Mouse (Mus musculus): ENCODE measurements around the gene Zbtb3.
"Not testable (repeated sequence)": the region's sequence is repeated elsewhere in the genome, so short reads cannot be mapped to it uniquely, and the experiment has no call there.

The Zbtb3 gene

DNA sequence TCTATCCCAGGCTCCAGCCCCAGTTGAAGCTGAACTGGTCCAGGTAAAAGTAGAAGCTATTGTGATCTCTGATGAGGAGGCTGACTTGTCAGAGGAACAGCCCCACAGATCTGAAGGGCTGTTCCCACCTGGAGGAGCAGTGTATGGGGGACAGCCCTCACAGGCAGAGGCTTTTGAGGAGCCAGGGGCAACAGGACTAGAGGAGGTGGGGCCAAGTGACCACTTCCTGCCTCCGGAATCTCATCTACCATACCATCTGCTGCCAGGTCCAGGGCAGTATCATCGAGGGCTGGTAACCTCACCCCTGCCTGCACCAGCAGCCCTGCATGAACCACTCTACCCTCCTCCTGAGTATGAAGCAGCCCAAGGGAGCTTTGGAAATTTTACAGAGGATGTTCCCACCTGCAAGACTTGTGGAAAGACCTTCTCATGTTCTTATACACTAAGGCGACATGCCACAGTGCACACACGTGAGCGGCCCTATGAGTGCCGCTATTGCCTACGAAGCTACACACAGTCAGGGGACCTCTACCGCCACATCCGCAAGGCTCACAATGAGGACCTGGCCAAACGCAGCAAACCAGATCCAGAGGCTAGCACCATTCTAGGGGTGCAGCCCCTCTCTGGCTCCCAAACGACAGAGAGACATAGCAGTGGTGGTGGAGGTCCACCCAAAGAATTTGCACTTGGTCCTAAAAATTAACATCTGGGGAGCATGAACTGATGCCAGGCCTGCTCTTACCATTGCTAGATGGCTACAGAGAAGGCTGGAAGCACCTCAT lies 1.7 kb downstream of the Zbtb3 start:
- DNase-seq (ENCODE audit: low spot score), result no peak

DNA sequence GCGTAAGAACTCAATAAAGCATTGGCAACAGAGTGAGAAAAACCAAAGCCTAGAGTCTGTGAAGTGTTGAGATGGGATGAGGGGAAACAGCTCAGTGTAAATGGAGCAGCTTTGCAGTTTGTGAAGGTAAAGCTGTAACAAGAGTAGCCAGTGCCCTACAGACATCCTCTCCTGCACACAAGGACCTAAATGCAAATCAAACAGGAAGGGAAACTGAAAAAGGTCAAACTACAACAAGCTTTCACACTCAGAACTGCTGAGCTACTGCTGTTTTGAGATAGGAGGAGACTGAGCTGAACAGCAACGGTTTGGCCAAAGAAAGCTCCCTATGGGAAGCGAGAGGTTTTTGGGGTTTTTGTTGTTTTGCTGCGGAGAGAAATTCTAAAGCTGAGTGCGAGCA lies 4.5 kb downstream of the Zbtb3 start:
- no peak for DNase-seq (ENCODE audit: low spot score)

DNA sequence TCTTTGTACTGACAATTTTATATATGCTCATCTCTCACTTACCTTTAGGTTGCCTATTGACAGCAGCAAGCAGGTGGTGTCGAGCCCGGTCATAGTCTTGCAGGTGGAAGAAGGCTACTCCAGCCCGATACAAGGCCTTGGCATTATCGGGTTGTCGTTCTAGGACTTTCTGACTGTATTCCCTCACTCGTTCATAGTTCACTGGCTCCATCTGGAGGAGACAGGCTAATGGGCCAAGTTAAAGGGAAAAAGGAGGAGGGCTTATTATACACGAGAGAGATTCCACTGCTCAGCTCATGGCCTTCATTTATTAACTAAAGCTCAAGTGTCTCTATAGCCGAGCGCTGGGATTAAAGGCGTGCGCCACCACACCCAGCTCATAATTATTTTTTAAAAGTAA lies 13.5 kb downstream of the Zbtb3 start:
- DNase-seq (ENCODE audit: low spot score), result peak; percentile 55

DNA sequence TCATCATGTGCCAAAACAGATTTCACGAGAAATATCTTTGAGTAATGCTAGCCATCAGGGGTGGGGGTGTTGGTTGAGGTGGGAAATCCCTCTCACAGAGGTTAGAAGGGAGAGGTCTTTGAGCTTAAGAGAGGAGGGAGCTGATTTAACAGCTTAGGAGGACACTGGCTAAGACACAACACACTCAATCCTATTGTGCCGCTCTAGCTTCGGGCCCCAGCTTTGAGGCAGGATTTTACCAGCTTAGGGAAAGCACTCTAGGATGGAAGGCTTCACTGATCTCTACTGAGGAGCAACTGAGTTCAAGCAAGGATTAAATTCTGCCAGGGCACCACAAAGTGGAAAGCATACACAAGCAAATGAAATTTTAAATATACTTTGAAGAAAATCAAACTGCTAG lies 14.6 kb downstream of the Zbtb3 start:
- no peak for DNase-seq (ENCODE audit: low spot score)

DNA sequence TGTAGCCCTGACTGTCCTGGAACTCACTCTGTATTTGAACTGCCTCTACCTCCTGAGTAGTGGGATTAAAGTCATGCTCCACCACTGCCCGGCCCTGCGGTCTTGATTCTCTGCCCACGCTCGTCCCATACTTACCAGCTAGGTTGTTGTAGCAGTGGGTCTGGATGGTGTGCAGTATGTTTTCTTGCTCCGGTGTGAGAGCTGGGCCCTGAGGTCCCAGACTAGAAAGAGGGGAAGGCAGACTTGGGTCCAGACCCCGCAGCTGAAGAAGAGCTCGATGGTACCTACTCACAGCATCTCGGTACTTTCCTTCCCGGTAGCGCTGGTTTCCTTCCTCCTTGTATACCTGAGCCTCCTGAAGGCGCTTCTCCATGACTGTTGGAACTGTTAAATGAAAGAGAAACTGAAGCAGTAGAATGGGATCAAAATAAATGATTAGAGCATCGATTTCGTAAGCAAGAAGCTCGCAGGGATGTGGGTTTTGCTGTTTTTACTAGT lies 16.0 kb downstream of the Zbtb3 start:
- DNase-seq (ENCODE audit: low spot score), result no peak

DNA sequence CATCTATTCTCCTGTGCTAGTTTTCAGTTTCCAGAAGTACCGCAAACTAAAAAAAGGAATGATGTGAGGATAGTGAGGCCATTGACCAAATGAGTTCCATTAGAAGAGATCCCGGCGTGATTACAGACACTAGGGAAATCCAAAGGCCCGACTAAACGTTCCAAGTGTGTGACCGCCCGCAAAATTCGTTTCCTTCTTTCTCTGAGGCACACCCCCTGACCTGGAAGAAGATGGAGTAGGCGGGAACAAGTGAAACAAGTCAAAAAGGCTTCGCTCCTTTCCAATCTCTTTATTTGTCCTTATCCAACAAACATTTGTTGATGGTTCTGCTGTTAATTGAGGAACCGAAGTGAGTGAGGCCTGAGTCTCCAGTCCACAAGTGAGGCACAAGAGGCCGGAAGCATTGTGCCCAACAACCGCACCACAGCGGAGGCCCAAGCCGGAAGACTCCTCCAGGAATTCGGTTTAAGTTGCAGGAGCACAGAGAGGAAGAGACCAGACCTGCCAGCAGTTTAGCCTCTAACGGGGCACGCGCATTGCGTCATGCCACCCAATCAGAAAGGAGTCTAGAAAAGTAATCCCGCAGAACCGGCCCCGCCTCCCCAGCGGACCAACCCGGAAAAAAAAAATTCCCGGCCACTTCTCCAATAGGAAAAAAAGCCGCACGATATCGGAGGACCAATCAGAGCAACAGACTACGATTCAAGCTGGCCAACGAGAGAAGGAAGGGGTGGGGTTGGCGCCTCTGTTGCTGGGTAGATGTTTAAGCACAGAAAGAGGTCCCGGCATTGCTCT lies 16.6 kb downstream of the Zbtb3 start, which contains the start of gene Ttc9c:
Gene Ttc9c (minus strand): TSS at position 533 of the 795 bp plus-strand sequence.
- peak; percentile 100 for DNase-seq (ENCODE audit: low spot score)

DNA sequence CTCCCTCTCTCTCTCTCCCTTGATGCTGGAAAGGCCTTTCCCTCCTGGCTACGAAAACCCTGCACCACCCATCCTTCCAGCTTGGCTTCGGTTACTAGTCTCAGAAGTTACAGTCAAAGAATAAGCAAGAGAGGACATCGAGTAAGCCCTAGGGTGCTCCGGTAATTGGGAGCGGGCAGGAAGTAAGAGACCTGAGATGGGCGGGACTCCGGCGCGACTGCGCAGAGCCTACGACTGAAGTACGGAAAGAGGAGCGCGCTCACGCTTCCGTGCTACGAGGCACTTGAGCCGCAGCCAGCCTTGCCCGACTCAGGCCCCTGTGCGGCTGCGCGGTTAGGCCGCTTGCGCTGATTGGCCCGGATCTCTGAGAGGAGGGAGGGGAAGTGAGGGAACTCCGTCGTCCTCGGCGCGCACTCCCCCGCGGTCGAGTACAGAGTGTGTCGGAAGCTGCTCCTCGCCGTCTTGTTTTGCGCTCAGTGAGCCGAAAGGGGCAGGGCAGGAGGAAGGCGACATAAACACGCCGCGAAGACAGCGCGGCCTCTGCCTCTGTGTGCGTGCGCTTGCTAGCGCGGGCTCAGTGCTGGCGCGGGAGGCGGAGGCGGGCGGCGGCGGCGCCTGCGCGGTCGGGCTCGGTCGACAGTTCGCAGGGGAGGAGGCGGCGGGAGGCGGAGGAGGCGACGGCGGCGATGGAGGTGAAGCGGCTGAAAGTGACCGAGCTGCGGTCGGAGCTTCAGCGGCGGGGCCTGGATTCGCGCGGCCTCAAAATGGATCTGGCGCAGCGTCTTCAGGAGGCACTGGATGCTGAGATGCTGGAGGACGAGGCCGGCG lies 17.5 kb downstream of the Zbtb3 start, which contains the start of gene Hnrnpul2:
Gene Hnrnpul2 (plus strand): TSS at position 415 of the 828 bp plus-strand sequence.
- DNase-seq (ENCODE audit: low spot score), result peak; percentile 100

DNA sequence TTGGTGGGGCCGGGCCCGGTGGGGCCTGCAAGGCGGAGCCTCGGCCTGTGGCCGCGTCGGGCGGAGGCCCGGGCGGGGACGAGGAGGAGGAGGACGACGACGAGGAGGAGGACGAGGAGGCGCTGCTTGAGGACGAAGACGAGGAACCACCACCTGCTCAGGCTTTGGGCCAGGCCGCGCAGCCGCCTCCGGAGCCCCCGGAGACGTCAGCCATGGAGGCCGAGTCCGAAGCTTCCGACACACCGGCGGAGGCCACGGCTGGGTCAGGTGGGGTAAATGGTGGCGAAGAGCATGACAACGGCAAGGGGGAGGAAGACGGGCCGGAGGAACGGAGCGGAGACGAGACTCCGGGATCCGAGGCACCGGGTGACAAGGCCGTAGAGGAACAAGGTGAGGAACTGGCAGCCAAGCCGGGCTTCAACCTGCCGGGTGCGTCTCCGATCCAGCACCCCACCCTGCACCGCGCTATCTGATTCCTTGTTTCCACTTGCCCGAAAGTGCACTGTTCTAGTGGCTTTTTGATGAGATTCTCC lies 18.1 kb downstream of the Zbtb3 start:
- DNase-seq (ENCODE audit: low spot score), result no peak

DNA sequence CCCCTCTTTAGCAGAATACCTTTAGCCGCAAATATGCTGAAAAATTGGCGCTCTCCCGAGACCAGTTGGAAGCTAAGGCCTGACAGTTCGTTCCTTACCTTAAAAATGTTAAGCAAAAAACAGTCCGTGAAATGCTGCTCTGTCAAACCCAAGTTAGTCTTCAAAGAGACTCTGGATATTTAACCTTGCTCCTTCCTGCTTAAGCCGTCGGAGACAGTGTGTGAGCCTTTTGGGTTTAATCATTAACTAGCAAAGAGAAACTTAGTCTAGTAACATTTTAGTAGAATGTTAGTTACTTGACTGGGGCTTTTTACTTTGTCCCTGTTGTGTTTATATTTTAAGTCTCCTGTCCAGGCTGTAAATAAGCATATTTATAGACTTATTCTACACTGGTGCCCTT lies 18.8 kb downstream of the Zbtb3 start:
- DNase-seq (ENCODE audit: low spot score), result no peak

DNA sequence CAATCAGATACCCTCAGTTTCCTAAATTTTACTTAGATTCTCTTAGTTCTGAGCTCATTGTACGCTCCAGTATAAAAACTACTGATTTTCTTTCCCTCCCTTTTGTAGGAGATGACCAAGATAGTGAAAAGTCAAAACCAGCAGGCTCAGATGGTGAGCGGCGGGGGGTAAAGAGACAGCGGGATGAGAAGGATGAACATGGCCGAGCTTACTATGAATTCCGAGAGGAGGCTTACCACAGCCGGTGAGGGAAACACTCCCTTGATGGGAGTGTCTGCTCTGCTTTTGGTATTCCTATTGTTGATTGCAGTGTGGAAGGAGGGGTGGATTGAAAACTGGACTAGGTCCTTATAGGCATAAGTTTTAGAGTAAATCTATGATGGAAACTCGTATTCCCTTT lies 20.3 kb downstream of the Zbtb3 start:
- no peak for DNase-seq (ENCODE audit: low spot score)

DNA sequence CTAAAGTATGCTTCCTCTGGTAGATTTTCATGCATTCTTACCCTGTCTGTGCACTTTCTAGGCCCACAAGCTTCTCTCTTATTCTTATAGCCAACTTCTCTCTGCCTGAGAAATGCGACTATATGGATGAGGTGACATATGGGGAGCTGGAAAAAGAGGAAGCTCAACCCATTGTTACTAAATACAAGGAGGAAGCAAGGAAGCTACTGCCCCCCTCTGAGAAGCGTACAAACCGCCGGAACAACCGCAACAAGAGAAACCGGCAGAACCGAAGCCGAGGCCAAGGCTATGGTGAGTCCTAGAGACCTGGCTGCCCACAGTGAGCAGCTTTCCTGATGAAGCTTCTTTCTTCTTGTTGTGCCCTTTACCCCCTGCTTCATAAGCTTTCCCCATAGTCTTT lies 27.3 kb downstream of the Zbtb3 start, which contains the start of gene AC129217.1:
Gene AC129217.1 (plus strand): TSS at position 114 of the 400 bp plus-strand sequence.
- DNase-seq (ENCODE audit: low spot score), result no peak

DNA sequence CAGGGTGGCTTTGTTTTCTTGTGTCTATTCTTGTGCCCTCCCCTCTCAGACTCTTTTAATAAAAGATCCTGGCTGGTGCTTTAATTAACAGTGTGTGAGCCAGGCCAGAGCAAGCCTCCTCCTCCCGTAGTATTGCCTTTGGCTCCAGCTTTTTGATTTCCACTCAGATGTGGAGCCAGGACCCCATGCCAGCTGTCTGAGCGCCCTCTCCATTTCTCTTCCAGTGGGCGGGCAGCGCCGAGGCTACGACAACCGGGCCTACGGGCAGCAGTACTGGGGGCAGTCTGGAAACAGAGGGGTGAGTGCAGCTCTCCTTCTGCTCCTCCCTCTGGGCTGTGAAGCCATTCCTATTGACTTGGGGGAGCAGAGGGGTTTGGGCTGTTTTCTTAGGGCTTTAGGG lies 28.3 kb downstream of the Zbtb3 start:
- DNase-seq (ENCODE audit: low spot score), result no peak

DNA sequence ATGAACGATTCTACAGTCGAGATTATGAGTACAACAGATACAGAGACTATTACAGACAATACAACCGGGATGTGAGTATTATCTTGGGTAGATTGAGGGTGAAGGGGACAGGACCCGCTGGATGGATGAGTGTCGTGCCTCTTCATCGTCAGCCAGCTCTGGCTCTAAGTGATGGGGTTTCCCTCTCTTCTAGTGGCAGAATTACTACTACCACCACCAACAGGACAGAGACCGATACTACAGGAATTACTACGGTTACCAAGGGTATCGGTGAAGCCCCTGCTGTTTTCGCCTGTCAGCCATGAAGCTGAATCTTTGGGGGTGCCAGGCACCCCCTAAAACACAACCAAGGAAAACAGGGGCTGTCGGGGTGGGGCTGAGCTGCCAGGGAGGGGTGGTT lies 28.9 kb downstream of the Zbtb3 start:
- DNase-seq (ENCODE audit: low spot score), result no peak

DNA sequence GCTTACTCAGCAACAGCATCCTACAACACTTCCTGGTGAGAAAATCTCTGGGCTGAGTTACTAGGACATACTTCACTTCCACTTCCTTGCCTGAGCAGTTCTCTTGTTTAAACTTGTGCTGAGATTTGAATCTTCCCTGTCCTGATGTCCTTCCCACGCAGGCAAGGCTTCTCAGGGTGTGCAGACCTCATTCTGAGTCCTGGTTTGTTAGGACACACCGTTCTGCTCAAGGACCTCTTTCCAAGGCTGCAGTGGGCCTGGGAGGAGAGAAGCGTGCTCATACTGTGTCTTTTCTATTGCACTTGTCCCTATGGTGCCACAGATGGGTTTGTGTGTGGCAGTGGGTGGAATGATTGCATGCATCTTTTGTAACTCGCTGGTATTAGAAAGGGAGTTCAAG lies 30.6 kb downstream of the Zbtb3 start:
- no peak for DNase-seq (ENCODE audit: low spot score)

DNA sequence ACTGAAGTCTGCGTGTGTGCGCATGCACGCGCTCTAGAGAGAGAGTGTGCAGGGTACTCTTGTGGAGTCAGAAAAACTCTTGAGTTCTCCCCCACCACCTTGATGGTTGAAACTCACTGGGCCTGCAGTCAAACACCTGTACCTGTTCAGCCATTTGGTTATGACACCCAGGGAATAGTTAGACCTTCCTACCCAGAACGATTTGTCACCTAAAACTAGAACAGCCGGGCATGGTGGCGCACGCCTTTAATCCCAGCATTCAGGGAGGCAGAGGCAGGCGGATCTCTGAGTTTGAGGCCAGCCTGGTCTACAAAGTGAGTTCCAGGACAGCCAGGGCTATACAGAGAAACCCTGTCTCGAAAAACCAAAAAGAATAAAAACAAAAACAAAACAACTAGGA lies 34.0 kb downstream of the Zbtb3 start:
- DNase-seq (ENCODE audit: low spot score), result not testable (repeated sequence)

DNA sequence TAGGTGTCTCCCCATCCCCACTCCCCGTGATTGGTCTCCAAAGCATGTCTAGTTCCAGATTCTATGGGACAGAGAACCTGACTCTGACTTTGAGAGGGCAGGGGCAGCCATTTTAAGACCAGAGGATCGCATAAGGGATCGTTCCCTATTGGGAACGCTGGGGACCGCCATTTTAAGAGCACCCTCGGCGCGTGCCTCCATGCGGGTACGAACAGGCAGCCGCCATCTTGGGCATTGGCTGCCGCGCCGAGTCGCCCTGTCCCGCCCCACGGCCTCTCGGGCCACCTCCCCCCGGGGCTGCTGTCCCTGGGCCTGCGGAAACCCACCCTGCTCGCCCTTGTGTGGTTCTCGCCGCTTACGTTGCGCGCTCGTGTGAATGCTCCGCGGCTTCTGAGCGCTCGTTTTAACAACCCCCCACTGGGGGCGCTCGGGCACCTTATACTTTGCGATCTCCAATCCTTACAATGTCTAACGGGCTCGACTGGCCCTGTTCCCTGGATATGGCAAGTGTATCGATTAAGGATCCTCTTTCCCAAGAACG lies 35.0 kb downstream of the Zbtb3 start, which contains the start of gene Bscl2:
Gene Bscl2 (plus strand): TSS at position 217 of the 541 bp plus-strand sequence.
- DNase-seq (ENCODE audit: low spot score), result no peak

DNA sequence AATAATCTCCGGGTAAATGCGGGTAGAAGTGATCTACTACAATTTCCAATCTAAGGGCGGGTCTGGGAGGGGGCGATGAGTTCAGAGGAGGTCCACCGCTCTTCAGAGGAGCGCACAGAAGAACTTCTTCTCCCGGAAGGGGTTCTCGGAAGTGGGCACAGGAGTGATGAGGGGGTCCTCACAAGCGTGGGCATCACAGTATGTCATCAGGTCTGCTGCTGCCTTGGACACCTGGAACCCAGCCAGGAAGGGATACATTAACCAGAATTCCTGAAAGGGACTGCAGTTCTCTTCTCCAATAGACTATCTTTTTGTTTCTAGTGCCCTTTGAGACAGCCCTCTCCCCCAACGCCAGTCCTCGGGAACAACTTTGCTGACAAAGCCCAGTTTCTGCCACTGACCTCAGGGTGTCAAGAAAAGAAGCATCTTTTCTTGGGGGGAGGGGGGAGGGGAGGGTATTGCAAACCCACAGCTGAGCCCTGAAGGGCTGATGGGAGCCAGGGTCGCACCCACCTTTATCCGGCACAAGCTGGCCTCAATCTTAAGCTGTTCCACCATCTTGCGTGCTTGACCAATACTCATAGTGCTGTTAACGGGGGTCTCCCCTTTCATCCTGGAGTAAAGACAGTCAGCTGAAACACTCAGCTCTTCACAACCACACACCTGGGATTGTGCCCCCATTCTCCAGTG lies 35.8 kb downstream of the Zbtb3 start:
- DNase-seq (ENCODE audit: low spot score), result no peak

DNA sequence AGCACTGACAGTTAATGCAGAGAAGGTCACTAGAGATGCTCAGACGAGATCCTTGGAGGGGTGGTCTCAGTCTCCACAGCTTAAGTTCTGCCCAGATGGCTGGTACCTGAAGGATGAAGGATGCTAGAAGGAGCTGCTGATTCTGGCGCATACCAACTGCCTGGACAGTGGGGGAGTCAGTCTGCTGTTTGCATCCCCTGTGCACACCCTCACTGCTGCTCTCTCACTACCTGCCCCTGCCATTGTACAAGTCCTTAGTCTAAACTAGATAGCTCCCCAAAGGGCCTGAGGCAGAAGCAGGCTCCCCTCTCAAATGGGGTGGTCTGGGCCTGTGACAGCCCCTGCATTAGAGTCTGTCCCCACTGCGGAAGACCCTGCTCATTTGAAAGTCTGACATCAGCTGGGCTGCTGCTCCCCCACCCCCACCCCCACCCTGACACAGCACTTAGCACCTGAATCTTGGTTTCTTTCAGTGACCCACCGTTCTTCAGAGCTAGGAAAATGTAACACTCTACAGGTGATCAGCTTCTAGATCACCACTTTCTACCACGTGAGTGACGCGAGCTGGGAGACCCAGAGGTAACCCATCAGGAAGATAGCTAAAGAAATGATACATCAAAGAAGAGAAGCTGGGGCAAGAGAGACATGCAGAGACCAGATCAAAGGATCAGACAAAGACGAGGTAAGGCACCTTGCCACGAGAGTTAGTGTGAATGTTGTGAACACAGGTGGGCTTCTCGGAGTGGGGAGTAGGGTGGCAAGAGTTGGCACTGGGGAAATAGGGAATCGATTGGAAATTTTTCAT lies 37.0 kb downstream of the Zbtb3 start, which contains the start of gene Gng3:
Gene Gng3 (minus strand): TSS at position 92 of the 805 bp plus-strand sequence.
- DNase-seq (ENCODE audit: low spot score), result no peak

DNA sequence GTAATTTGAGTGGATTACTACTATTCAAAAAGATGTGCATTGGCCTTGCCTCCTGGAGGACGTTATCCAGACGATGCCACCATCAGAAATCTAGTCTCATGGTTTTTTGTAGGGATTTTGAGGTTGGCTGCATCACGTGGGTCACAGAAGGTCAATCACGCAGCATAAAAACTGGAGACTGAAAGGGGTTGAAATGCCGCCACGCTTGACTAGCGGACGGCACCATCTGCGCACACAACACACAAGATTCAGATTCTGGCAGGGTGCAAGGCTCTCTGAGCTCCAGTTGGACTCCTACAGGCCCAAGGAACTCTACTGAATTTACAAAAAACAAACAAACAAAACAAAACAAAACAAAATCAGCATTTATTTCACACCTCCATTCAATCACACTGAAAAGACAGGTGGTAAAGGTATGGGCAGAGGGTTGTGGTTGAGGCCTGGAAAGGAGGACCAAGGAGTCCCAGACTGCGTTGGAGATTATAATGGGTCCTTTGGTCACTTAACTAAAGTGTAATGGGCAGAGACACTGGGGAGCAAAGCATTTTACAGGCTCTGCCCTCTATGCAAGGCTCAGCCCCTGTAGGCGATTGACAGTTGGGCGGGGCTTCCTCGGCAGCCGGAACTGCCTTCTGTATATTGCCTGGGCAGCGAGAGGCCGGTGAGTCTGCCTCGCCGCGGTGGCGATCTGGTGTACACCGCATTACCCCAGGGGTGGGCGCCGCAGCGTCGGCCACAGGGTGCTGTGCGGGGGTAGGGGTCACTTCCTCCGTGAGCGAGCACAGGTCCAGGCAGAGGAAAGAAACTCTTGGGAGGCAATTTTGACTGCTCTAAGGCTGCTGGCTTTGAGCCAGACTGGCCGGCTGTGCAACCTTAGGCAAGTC lies 37.8 kb downstream of the Zbtb3 start:
- no peak for DNase-seq (ENCODE audit: low spot score)

Measured in adipocyte (in vitro differentiated cells).